Comparison of ENCODE assay signal across 9 mouse cellular contexts in the genomic region with DNA sequence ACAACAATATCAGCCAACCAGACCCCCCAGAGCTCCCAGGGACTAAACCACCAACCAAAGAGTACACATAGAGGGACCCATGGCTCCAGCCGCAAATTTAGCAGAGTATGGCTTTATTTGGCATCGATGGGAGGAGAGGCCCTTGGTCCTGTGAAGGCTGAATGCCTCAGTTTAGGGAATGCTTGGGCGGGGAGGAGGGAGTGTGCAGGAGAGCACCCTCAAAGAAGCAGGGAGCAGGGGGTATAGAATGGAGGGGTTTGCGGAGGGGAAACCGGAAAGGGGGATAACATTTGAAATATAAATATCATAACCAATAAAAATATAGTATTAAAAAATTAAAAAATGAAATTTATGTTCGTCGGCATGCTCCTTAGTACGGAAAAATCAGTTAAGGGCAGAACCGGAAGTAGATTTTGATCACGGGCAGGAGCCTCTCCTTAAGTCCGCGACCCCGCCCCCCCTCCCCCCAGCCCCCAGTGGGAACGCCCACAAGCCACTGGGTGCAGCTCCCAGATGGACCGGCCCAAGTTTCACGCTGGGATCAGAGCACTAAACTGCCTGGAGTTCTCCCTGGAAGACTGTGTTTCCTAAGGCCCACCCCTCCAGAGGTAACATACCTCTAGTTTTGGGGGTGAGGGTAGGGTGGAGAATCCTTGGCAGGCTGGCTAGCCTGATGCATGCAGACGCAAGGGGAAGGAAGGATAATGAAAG. TPM values are rescaled to one million over a fixed set of nuclear protein-coding genes. Genes with fewer than 3 reads are reported as not detected.
A peak's percentile ranks its signal among the peaks of the same experiment; 100 is the strongest.
DNase-seq lines count a peak whose midpoint lies in the region; ATAC-seq and TF ChIP-seq lines count a peak whose summit lies in the region.
"Had no signal": no experiment of that assay in that cellular context is flagged by ENCODE, and none has a peak within 500 bp of the region (broad histone marks: within the 10 kb centered on the region; RNA-seq: fewer than 3 reads in every experiment).

No protein-coding gene starts in this region.

- no peaks in the 10 kb centered on the region for H3K4me1 ChIP-seq in heart, postnatal 0 days (ENCODE audit: control insufficient read depth, insufficient read depth)
- H3K4me1 ChIP-seq in forebrain, embryonic 12.5 days: peaks cover 4% of the 10 kb centered on the region
- no peaks in the 10 kb centered on the region for H3K4me1 ChIP-seq in limb, embryonic 14.5 days (ENCODE audit: control insufficient read depth, insufficient read depth, low read length)
- H3K4me1 ChIP-seq in neural tube, embryonic 12.5 days: no peaks in the 10 kb centered on the region

- TF ChIP-seq EP300 in heart, postnatal 0 days (IDR thresholded peaks at IDR 0.05; ENCODE audit: low read depth): no peak

- DNase-seq in heart, postnatal 0 days (ENCODE audit: low spot score): no peak
- DNase-seq in heart, postnatal 36 days: no peak
- DNase-seq in limb, embryonic 14.5 days (ENCODE audit: low spot score): no peak
- no peak for DNase-seq in left cerebral cortex, adult 8-10 months (ENCODE audit: low spot score in 2 of 2)
- DNase-seq in thymus, postnatal 0 days (ENCODE audit: low spot score): no peak
- no peak for DNase-seq in thymus, postnatal 4 days
- DNase-seq: right cerebral cortex, postnatal 4 days had no signal

- 8% methylated on average over 17 of the region's 17 CpGs for WGBS in heart, postnatal 0 days
- 17% methylated on average over 17 of the region's 17 CpGs for WGBS in forebrain, embryonic 12.5 days
- WGBS in limb, embryonic 14.5 days: 8% methylated on average over 17 of the region's 17 CpGs
- WGBS in neural tube, embryonic 12.5 days: 18% methylated on average over 17 of the region's 17 CpGs

- peak overlapping the region; percentile 50 for H3K4me2 ChIP-seq in heart, postnatal 0 days (ENCODE audit: low read depth, low read length)
- peak overlapping the region; percentile 50 for H3K4me2 ChIP-seq in forebrain, embryonic 12.5 days
- H3K4me2 ChIP-seq in limb, embryonic 14.5 days (replicated peaks; ENCODE audit: low read depth, low read length, severe bottlenecking): peak overlapping the region; percentile 51
- H3K4me2 ChIP-seq in neural tube, embryonic 12.5 days (replicated peaks): peak overlapping the region; percentile 52

- H3K9ac ChIP-seq in heart, postnatal 0 days (replicated peaks; ENCODE audit: low read depth, low read length): 0 out of 2 replicates have a peak overlapping the region, but pooled peaks have one; percentile 26
- H3K9ac ChIP-seq in forebrain, embryonic 12.5 days: 0 out of 2 replicates have a peak overlapping the region, but pooled peaks have one; percentile 29
- peak overlapping the region; percentile 36; the same call in 1 of the 2 replicates for H3K9ac ChIP-seq in limb, embryonic 14.5 days (ENCODE audit: low read depth, low read length, severe bottlenecking)
- H3K9ac ChIP-seq in neural tube, embryonic 12.5 days: no peak overlapping the region

- intact Hi-C loops in heart, postnatal 36 days (cut with DNase I): no loop called here

- no peak for ATAC-seq in heart, postnatal 0 days (ENCODE audit: insufficient read depth, low read depth)
- ATAC-seq in forebrain, embryonic 12.5 days (ENCODE audit: low FRiP score): no peak
- ATAC-seq in limb, embryonic 14.5 days (ENCODE audit: low FRiP score, low read depth): no peak
- no peak for ATAC-seq in neural tube, embryonic 12.5 days (ENCODE audit: low FRiP score, low read depth)

- no peaks in the 10 kb centered on the region for H3K27me3 ChIP-seq in heart, postnatal 0 days (ENCODE audit: control insufficient read depth, insufficient read depth, low read length)
- no peaks in the 10 kb centered on the region for H3K27me3 ChIP-seq in forebrain, embryonic 12.5 days
- H3K27me3 ChIP-seq in limb, embryonic 14.5 days (ENCODE audit: control insufficient read depth, insufficient read depth, low read length): no peaks in the 10 kb centered on the region
- H3K27me3 ChIP-seq in neural tube, embryonic 12.5 days (replicated peaks): no peaks in the 10 kb centered on the region

- no peak overlapping the region for H3K27ac ChIP-seq in heart, postnatal 0 days (ENCODE audit: low read depth)
- H3K27ac ChIP-seq in forebrain, embryonic 12.5 days: no peak overlapping the region
- H3K27ac ChIP-seq in limb, embryonic 14.5 days (replicated peaks; ENCODE audit: low read depth, low read length): no peak overlapping the region
- H3K27ac ChIP-seq in neural tube, embryonic 12.5 days: no peak overlapping the region

- no peak for TF ChIP-seq CTCF in heart, postnatal 0 days (IDR thresholded peaks at IDR 0.05; ENCODE audit: low read depth)

- no peak for TF ChIP-seq POLR2A in limb, embryonic 14.5 days (IDR thresholded peaks at IDR 0.05; ENCODE audit: borderline replicate concordance, extremely low read depth, insufficient read depth, insufficient read length)

- H3K36me3 ChIP-seq in heart, postnatal 0 days (replicated peaks; ENCODE audit: control insufficient read depth, insufficient read depth, low read length): no peaks in the 10 kb centered on the region
- no peaks in the 10 kb centered on the region for H3K36me3 ChIP-seq in forebrain, embryonic 12.5 days (replicated peaks)
- no peaks in the 10 kb centered on the region for H3K36me3 ChIP-seq in limb, embryonic 14.5 days (ENCODE audit: control insufficient read depth, insufficient read depth, low read length)
- no peaks in the 10 kb centered on the region for H3K36me3 ChIP-seq in neural tube, embryonic 12.5 days

- no peaks in the 10 kb centered on the region for H3K9me3 ChIP-seq in heart, postnatal 0 days (replicated peaks; ENCODE audit: control insufficient read depth, low read length)
- no peaks in the 10 kb centered on the region for H3K9me3 ChIP-seq in forebrain, embryonic 12.5 days
- H3K9me3 ChIP-seq in limb, embryonic 14.5 days (ENCODE audit: control insufficient read depth, low read length): no peaks in the 10 kb centered on the region
- no peaks in the 10 kb centered on the region for H3K9me3 ChIP-seq in neural tube, embryonic 12.5 days

- peak overlapping the region; percentile 23 for H3K4me3 ChIP-seq in heart, postnatal 0 days (ENCODE audit: low read depth, low read length)
- H3K4me3 ChIP-seq in forebrain, embryonic 12.5 days (replicated peaks): peak overlapping the region; percentile 37
- peak overlapping the region; percentile 23 for H3K4me3 ChIP-seq in limb, embryonic 14.5 days (replicated peaks; ENCODE audit: low read length)
- peak overlapping the region; percentile 15; the same call in 1 of the 2 replicates for H3K4me3 ChIP-seq in neural tube, embryonic 12.5 days

RNA-seq across cellular contexts. Expression of a gene that starts 34.1 kb away (rescaled TPM):
- 3.8 and 4.1 TPM in 2 replicates for total RNA-seq in heart, postnatal 0 days (2014; rRNA removed; ENCODE audit: low replicate concordance)
- 11.0 and 11.1 TPM in 2 replicates for polyA plus RNA-seq in heart, postnatal 0 days (2015; fragmentation: Nextera tagmentation; extraction: Ambion mirVana)
- total RNA-seq in heart, postnatal 36 days (2021): 1 to 10 TPM; 7.9 to 8.3 TPM
- polyA plus RNA-seq in forebrain, embryonic 12.5 days (2016; fragmentation: Nextera tagmentation; extraction: Ambion mirVana): 108 and 118 TPM in 2 replicates
- polyA plus RNA-seq in limb, embryonic 14.5 days (2012; rRNA removed): 10.0 and 11.6 TPM in 2 replicates
- 32.6 and 36.5 TPM in 2 replicates for polyA plus RNA-seq in limb, embryonic 14.5 days (2014; fragmentation: Nextera tagmentation; extraction: Ambion mirVana)
- 97.2 and 102 TPM in 2 replicates for polyA plus RNA-seq in neural tube, embryonic 12.5 days (2016; fragmentation: Nextera tagmentation; extraction: Ambion mirVana)
- 10 to 100 TPM; 38.2 to 46.6 (median 42.1) TPM for total RNA-seq in left cerebral cortex, adult 8-10 months (2022)
- polyA plus RNA-seq in thymus, postnatal 0 days (2015; fragmentation: Nextera tagmentation; extraction: Ambion mirVana): 13.5 and 14.8 TPM in 2 replicates

RNA-seq across cellular contexts. Expression of a gene that starts 41.7 kb away (rescaled TPM):
- 2.6 and 22.2 TPM in 2 replicates for total RNA-seq in heart, postnatal 0 days (2014; rRNA removed; ENCODE audit: low replicate concordance)
- 0.91 and 1.0 TPM in 2 replicates for polyA plus RNA-seq in heart, postnatal 0 days (2015; fragmentation: Nextera tagmentation; extraction: Ambion mirVana)
- total RNA-seq in heart, postnatal 36 days (2021): 1 to 10 TPM; 4.4 to 4.9 TPM
- polyA plus RNA-seq in forebrain, embryonic 12.5 days (2016; fragmentation: Nextera tagmentation; extraction: Ambion mirVana): 2.7 and 3.2 TPM in 2 replicates
- 2.0 and 3.0 TPM in 2 replicates for polyA plus RNA-seq in limb, embryonic 14.5 days (2012; rRNA removed)
- polyA plus RNA-seq in limb, embryonic 14.5 days (2014; fragmentation: Nextera tagmentation; extraction: Ambion mirVana): 2.2 TPM in 2 replicates
- 2.5 and 3.0 TPM in 2 replicates for polyA plus RNA-seq in neural tube, embryonic 12.5 days (2016; fragmentation: Nextera tagmentation; extraction: Ambion mirVana)
- total RNA-seq in left cerebral cortex, adult 8-10 months (2022): 10 to 100 TPM in 1 of 4 experiments, 1 to 10 TPM in 3; 9.3 to 11.0 (median 9.5) TPM
- polyA plus RNA-seq in thymus, postnatal 0 days (2015; fragmentation: Nextera tagmentation; extraction: Ambion mirVana): 2.3 and 3.1 TPM in 2 replicates
